Mouse (Mus musculus): ENCODE results near the gene Mrpl33. TPM values are rescaled to one million over a fixed set of nuclear protein-coding genes. Genes with fewer than 3 reads are reported as not detected.

Gene Mrpl33
- polyA plus RNA-seq, 1 experiment from 2014 or later, result 323 TPM

- H3K27ac ChIP-seq (ENCODE audit: low read depth, low read length), result peak overlapping the region; percentile 29; the same call in 1 of the 2 replicates
- H3K9ac ChIP-seq (ENCODE audit: low read depth, low read length), result peak overlapping the region; percentile 34; the same call in 1 of the 2 replicates
Observed at GRCm38 (mm10) chr5:31636636-31637253, 40.0 kb downstream of the Mrpl33 start.

GRCm38 (mm10) chr5:31640542-31640941, 43.8 kb downstream of the Mrpl33 start:
- Histone ChIP-seq H3K9ac (ENCODE audit: low read depth, low read length) (no peak overlapping the region), H3K4me2 (no peak overlapping the region), H3K4me1 (ENCODE audit: control insufficient read depth, insufficient read depth, low read length) (peaks cover 14% of the 10 kb centered on the region), H3K36me3 (ENCODE audit: control insufficient read depth, insufficient read depth, low read length) (no peaks in the 10 kb centered on the region), H3K4me3 (ENCODE audit: low read depth, low read length) (no peak overlapping the region), H3K9me3 (replicated peaks; ENCODE audit: control insufficient read depth, low read length) (no peaks in the 10 kb centered on the region), H3K27ac (ENCODE audit: low read depth, low read length) (no peak overlapping the region), H3K27me3 (ENCODE audit: control insufficient read depth, insufficient read depth, low read length) (no peaks in the 10 kb centered on the region)
- ATAC-seq (replicated peaks; ENCODE audit: insufficient number of reproducible peaks, low FRiP score, low TSS enrichment), result no peak
- 80% methylated on average over 2 of the region's 2 CpGs for WGBS (ENCODE audit: insufficient replicate concordance)

More at GRCm38 (mm10) chr5:31636636-31637253, 40.0 kb downstream of the Mrpl33 start:
- Histone ChIP-seq H3K4me3 (ENCODE audit: low read depth, low read length) (no peak overlapping the region), H3K9me3 (replicated peaks; ENCODE audit: control insufficient read depth, low read length) (no peaks in the 10 kb centered on the region), H3K36me3 (ENCODE audit: control insufficient read depth, insufficient read depth, low read length) (no peaks in the 10 kb centered on the region), H3K4me2 (no peak overlapping the region), H3K4me1 (ENCODE audit: control insufficient read depth, insufficient read depth, low read length) (peaks cover 9% of the 10 kb centered on the region; the same call in 1 of the 2 replicates), H3K27me3 (ENCODE audit: control insufficient read depth, insufficient read depth, low read length) (no peaks in the 10 kb centered on the region)
- ATAC-seq (replicated peaks; ENCODE audit: insufficient number of reproducible peaks, low FRiP score, low TSS enrichment), result no peak
- 49% methylated on average over 9 of the region's 9 CpGs for WGBS (ENCODE audit: insufficient replicate concordance)

- Histone ChIP-seq H3K36me3 (ENCODE audit: control insufficient read depth, insufficient read depth, low read length) (no peaks in the 10 kb centered on the region), H3K4me2 (no peak overlapping the region), H3K27me3 (ENCODE audit: control insufficient read depth, insufficient read depth, low read length) (no peaks in the 10 kb centered on the region), H3K9ac (ENCODE audit: low read depth, low read length) (no peak overlapping the region), H3K4me1 (ENCODE audit: control insufficient read depth, insufficient read depth, low read length) (peaks cover 9% of the 10 kb centered on the region; the same call in 1 of the 2 replicates), H3K4me3 (ENCODE audit: low read depth, low read length) (no peak overlapping the region), H3K9me3 (replicated peaks; ENCODE audit: control insufficient read depth, low read length) (no peaks in the 10 kb centered on the region), H3K27ac (ENCODE audit: low read depth, low read length) (no peak overlapping the region)
- no peak for ATAC-seq (replicated peaks; ENCODE audit: insufficient number of reproducible peaks, low FRiP score, low TSS enrichment)
- 73% methylated on average over 3 of the region's 3 CpGs for WGBS (ENCODE audit: insufficient replicate concordance)
Observed at GRCm38 (mm10) chr5:31642300-31642699, 45.6 kb downstream of the Mrpl33 start.

- Histone ChIP-seq H3K4me1 (ENCODE audit: control insufficient read depth, insufficient read depth, low read length) (peaks cover 9% of the 10 kb centered on the region; the same call in 1 of the 2 replicates), H3K9ac (ENCODE audit: low read depth, low read length) (0 out of 2 replicates have a peak overlapping the region, but pooled peaks have one; percentile 4), H3K27me3 (ENCODE audit: control insufficient read depth, insufficient read depth, low read length) (no peaks in the 10 kb centered on the region), H3K9me3 (replicated peaks; ENCODE audit: control insufficient read depth, low read length) (no peaks in the 10 kb centered on the region), H3K36me3 (ENCODE audit: control insufficient read depth, insufficient read depth, low read length) (no peaks in the 10 kb centered on the region), H3K4me2 (no peak overlapping the region), H3K27ac (ENCODE audit: low read depth, low read length) (no peak overlapping the region; the same call in 1 of the 2 replicates), H3K4me3 (ENCODE audit: low read depth, low read length) (no peak overlapping the region)
- ATAC-seq (replicated peaks; ENCODE audit: insufficient number of reproducible peaks, low FRiP score, low TSS enrichment), result no peak
- 65% methylated on average over 4 of the region's 4 CpGs for WGBS (ENCODE audit: insufficient replicate concordance)
Observed at GRCm38 (mm10) chr5:31644272-31644671, 47.5 kb downstream of the Mrpl33 start.

GRCm38 (mm10) chr5:31644847-31645246, 48.1 kb downstream of the Mrpl33 start:
- no peak for ATAC-seq (replicated peaks; ENCODE audit: insufficient number of reproducible peaks, low FRiP score, low TSS enrichment)
- H3K4me2 ChIP-seq, result no peak overlapping the region
- WGBS (ENCODE audit: insufficient replicate concordance), result 59% methylated on average over 6 of the region's 6 CpGs
- no peaks in the 10 kb centered on the region for H3K27me3 ChIP-seq (ENCODE audit: control insufficient read depth, insufficient read depth, low read length)
- peaks cover 9% of the 10 kb centered on the region; the same call in 1 of the 2 replicates for H3K4me1 ChIP-seq (ENCODE audit: control insufficient read depth, insufficient read depth, low read length)
- H3K9me3 ChIP-seq (replicated peaks; ENCODE audit: control insufficient read depth, low read length), result no peaks in the 10 kb centered on the region
- H3K9ac ChIP-seq (ENCODE audit: low read depth, low read length), result 0 out of 2 replicates have a peak overlapping the region, but pooled peaks have one; percentile 4
- no peaks in the 10 kb centered on the region for H3K36me3 ChIP-seq (ENCODE audit: control insufficient read depth, insufficient read depth, low read length)
- H3K4me3 ChIP-seq (ENCODE audit: low read depth, low read length), result no peak overlapping the region
- H3K27ac ChIP-seq (ENCODE audit: low read depth, low read length), result peak overlapping the region; percentile 18

- Histone ChIP-seq H3K4me3 (ENCODE audit: low read depth, low read length) (no peak overlapping the region), H3K27ac (ENCODE audit: low read depth, low read length) (no peak overlapping the region), H3K9me3 (replicated peaks; ENCODE audit: control insufficient read depth, low read length) (no peaks in the 10 kb centered on the region), H3K4me2 (no peak overlapping the region), H3K27me3 (ENCODE audit: control insufficient read depth, insufficient read depth, low read length) (no peaks in the 10 kb centered on the region), H3K9ac (ENCODE audit: low read depth, low read length) (no peak overlapping the region), H3K36me3 (ENCODE audit: control insufficient read depth, insufficient read depth, low read length) (no peaks in the 10 kb centered on the region), H3K4me1 (ENCODE audit: control insufficient read depth, insufficient read depth, low read length) (peaks cover 9% of the 10 kb centered on the region; the same call in 1 of the 2 replicates)
- ATAC-seq (replicated peaks; ENCODE audit: insufficient number of reproducible peaks, low FRiP score, low TSS enrichment), result no peak
- 88% methylated on average over 6 of the region's 6 CpGs for WGBS (ENCODE audit: insufficient replicate concordance)
Observed at GRCm38 (mm10) chr5:31645798-31646197, 49.1 kb downstream of the Mrpl33 start.

- Histone ChIP-seq H3K4me2 (no peak overlapping the region), H3K27ac (ENCODE audit: low read depth, low read length) (no peak overlapping the region), H3K9me3 (replicated peaks; ENCODE audit: control insufficient read depth, low read length) (no peaks in the 10 kb centered on the region), H3K27me3 (ENCODE audit: control insufficient read depth, insufficient read depth, low read length) (no peaks in the 10 kb centered on the region), H3K4me1 (ENCODE audit: control insufficient read depth, insufficient read depth, low read length) (peaks cover 9% of the 10 kb centered on the region; the same call in 1 of the 2 replicates), H3K36me3 (ENCODE audit: control insufficient read depth, insufficient read depth, low read length) (no peaks in the 10 kb centered on the region), H3K4me3 (ENCODE audit: low read depth, low read length) (no peak overlapping the region), H3K9ac (ENCODE audit: low read depth, low read length) (no peak overlapping the region)
- 82% methylated on average over 6 of the region's 6 CpGs for WGBS (ENCODE audit: insufficient replicate concordance)
- ATAC-seq (replicated peaks; ENCODE audit: insufficient number of reproducible peaks, low FRiP score, low TSS enrichment), result no peak
Observed at GRCm38 (mm10) chr5:31646574-31646973, 49.8 kb downstream of the Mrpl33 start.

GRCm38 (mm10) chr5:31647327-31647726, 50.6 kb downstream of the Mrpl33 start:
- H3K9me3 ChIP-seq (replicated peaks; ENCODE audit: control insufficient read depth, low read length), result no peaks in the 10 kb centered on the region
- no peak overlapping the region for H3K9ac ChIP-seq (ENCODE audit: low read depth, low read length)
- H3K36me3 ChIP-seq (ENCODE audit: control insufficient read depth, insufficient read depth, low read length), result no peaks in the 10 kb centered on the region
- 68% methylated on average over 2 of the region's 2 CpGs for WGBS (ENCODE audit: insufficient replicate concordance)
- no peaks in the 10 kb centered on the region for H3K27me3 ChIP-seq (ENCODE audit: control insufficient read depth, insufficient read depth, low read length)
- H3K4me3 ChIP-seq (ENCODE audit: low read depth, low read length), result no peak overlapping the region
- H3K27ac ChIP-seq (ENCODE audit: low read depth, low read length), result no peak overlapping the region
- no peak overlapping the region for H3K4me2 ChIP-seq
- peaks cover 9% of the 10 kb centered on the region; the same call in 1 of the 2 replicates for H3K4me1 ChIP-seq (ENCODE audit: control insufficient read depth, insufficient read depth, low read length)
- no peak for ATAC-seq (replicated peaks; ENCODE audit: insufficient number of reproducible peaks, low FRiP score, low TSS enrichment)
